Mouse (Mus musculus): ENCODE measurements around the gene Cnn1. TPM values are rescaled to one million over a fixed set of nuclear protein-coding genes. Genes with fewer than 3 reads are reported as not detected.
"Not testable (repeated sequence)": the region's sequence is repeated elsewhere in the genome, so short reads cannot be mapped to it uniquely, and the experiment has no call there.

Cnn1 gene
- polyA plus RNA-seq, 1 experiment from 2014 or later, result 0.80 TPM

- peaks cover 81% of the 10 kb centered on the region for H3K4me1 ChIP-seq
- peak overlapping the region; percentile 80 for H3K9ac ChIP-seq
- peak overlapping the region; percentile 69 for H3K4me3 ChIP-seq
- H3K27me3 ChIP-seq (replicated peaks), result no peaks in the 10 kb centered on the region
- H3K9me3 ChIP-seq (replicated peaks), result no peaks in the 10 kb centered on the region
- peak; percentile 60 for ATAC-seq
- WGBS (ENCODE audit: insufficient replicate concordance), result 43% methylated on average over 9 of the region's 9 CpGs
- H3K36me3 ChIP-seq, result peaks cover 31% of the 10 kb centered on the region
- H3K27ac ChIP-seq, result peak overlapping the region; percentile 98
- H3K4me2 ChIP-seq, result peak overlapping the region; percentile 98
Observed at GRCm38 (mm10) chr9:22134988-22135643, 36.1 kb downstream of the Cnn1 start.

- peak; percentile 86 for ATAC-seq
- Histone ChIP-seq H3K9me3 (replicated peaks) (no peaks in the 10 kb centered on the region), H3K4me1 (peaks cover 74% of the 10 kb centered on the region), H3K27me3 (replicated peaks) (no peaks in the 10 kb centered on the region), H3K9ac (peak within 1 kb of the TSS; percentile 80), H3K36me3 (peaks cover 24% of the 10 kb centered on the region), H3K4me2 (peak within 1 kb of the TSS; percentile 98), H3K4me3 (peak within 1 kb of the TSS; percentile 69), H3K27ac (peak within 1 kb of the TSS; percentile 98)
- 26% methylated on average over 7 of the region's 7 CpGs for WGBS (ENCODE audit: insufficient replicate concordance)
Observed at GRCm38 (mm10) chr9:22135644-22136390, 36.8 kb downstream of the Cnn1 start, which contains the start of gene Acp5. Acp5 (minus strand) TSS chr9:22135711.

DNA sequence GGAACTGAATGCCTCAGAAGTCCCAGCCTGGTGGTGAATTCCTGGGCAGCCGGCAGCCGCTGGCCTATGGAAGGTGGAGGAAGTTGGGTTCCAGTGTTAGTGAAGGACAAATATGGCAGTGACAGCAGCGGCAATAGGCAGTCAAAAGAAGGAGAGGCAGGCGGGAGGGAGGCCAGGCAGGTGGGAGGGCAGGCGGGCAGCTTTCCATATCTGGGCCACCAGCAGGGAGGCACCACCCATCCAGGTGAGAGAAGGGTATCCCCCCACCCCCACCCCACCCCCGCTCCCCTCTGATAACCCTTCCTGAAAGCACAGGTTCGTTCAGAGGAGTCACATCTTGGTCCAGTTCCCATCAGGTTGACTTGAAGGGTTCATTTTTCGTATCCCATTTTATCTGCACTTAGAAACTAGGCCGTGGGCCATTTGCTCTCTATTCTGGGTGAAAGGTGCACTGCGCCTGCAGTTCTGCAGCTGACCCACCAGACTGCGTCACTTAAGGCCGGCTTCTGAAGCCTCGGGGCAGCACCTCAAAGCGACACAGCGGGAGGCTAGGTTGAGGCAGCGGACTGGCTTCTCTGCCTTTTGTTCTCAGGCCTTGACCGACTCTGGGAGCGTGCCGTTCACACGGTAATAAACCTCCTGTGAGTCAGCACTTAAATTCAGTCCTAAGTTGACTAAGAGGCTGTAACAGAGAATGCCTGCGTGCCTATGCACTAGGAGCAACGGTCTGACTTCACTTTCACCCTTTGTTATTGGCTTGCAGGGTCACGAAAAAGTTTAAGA, 37.9 kb downstream of the Cnn1 start:
- Histone ChIP-seq H3K27me3 (replicated peaks) (no peaks in the 10 kb centered on the region), H3K9ac (peak overlapping the region; percentile 80), H3K4me2 (peak overlapping the region; percentile 98), H3K27ac (peak overlapping the region; percentile 98), H3K4me3 (peak overlapping the region; percentile 69), H3K9me3 (replicated peaks) (no peaks in the 10 kb centered on the region), H3K36me3 (peaks cover 14% of the 10 kb centered on the region), H3K4me1 (peaks cover 62% of the 10 kb centered on the region)
- 32% methylated on average over 23 of the region's 23 CpGs for WGBS (ENCODE audit: insufficient replicate concordance)
- peak; percentile 48 for ATAC-seq

DNA sequence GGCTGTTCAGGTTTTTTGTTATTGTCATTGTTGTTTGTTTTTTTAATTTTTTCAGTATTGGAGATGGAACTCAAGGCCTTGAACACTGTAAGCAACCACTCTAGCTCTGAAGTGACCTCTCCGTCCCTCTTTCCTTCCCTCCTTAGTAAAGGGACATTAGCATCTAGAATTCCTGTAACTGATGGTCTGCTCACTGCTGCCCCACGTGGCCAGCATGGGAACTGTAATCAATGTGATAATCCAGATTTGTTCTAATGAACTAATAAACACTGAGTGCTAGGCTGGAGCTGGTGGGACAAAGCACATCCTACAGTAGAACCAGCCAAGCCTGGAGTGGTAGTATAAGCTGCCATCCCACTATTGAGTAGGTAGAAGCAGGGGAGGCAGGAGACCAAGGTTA, 39.5 kb downstream of the Cnn1 start:
- no peak overlapping the region for H3K9ac ChIP-seq
- no peak overlapping the region for H3K4me2 ChIP-seq
- no peaks in the 10 kb centered on the region for H3K27me3 ChIP-seq (replicated peaks)
- ATAC-seq, result no peak
- H3K27ac ChIP-seq, result no peak overlapping the region
- H3K4me3 ChIP-seq, result no peak overlapping the region
- 32% methylated on average over 2 of the region's 2 CpGs for WGBS (ENCODE audit: insufficient replicate concordance)
- no peaks in the 10 kb centered on the region for H3K9me3 ChIP-seq (replicated peaks)
- peaks cover 48% of the 10 kb centered on the region for H3K4me1 ChIP-seq
- peaks cover 2% of the 10 kb centered on the region for H3K36me3 ChIP-seq

DNA sequence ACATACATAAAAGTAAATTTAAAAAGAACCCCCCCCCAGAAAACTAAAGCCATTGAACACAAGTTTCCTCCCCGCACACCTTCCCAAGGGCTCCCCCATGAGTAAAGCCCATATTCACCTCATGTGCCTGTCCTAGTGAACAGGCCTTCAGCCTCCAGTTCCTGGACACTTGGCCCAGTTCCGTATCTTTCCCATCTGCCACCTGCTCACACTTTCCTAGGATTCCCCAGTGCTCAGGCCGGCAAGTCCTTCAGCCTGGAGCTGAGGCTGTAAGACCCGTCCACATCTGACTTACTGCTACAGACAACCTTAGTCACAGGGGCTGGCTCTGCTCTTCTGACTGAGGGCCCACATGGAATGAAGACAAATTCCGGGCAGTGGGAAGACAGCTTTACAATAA, 40.7 kb downstream of the Cnn1 start:
- Histone ChIP-seq H3K9me3 (replicated peaks) (no peaks in the 10 kb centered on the region), H3K4me1 (peaks cover 38% of the 10 kb centered on the region), H3K4me2 (no peak overlapping the region), H3K9ac (no peak overlapping the region), H3K4me3 (no peak overlapping the region), H3K36me3 (no peaks in the 10 kb centered on the region), H3K27me3 (replicated peaks) (no peaks in the 10 kb centered on the region), H3K27ac (no peak overlapping the region)
- ATAC-seq, result no peak
- 79% methylated on average over 5 of the region's 5 CpGs for WGBS (ENCODE audit: insufficient replicate concordance)

DNA sequence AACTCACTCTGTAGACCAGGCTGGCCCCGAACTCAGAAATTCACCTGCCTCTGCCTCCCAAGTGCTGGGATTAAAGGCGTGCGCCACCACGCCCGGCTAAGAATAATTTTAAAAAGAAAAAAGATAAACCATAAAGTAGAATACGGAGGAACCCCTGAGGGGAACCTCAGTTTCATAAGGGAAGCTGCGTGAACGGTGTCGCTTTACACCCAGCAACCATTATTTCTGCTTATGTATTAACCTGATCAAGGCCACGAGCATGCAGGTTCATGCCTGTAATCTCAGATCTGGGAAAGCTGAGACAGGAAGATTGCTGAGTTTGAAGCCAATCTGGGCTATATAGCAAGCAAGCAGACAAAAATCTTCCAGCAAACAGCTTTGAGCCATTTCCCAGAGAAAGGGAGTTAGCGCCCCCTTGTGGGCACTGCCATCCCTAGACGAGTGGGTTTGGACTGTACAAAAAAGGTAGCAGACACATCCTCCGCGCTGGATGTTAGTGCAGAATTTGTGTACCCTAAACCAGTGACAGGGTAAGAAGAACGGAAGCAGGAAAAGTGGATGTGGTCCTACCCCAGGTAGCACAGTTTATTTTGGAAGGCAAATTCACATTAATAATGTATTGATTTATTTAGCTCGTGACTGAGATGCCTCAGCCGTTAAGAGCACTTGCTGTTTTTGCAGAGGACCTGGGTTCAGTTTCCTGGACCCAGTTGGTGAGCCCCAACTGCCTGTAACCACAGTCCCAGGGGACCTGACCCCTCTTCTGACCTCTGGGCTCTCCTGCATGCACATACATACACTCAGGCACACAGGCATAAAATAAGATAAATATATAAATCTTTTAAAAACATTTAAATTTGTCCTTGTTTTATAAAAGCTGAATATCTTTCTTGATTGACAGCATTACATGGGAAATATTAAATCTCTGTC, 44.4 kb downstream of the Cnn1 start:
- no peaks in the 10 kb centered on the region for H3K36me3 ChIP-seq
- H3K27me3 ChIP-seq (replicated peaks), result no peaks in the 10 kb centered on the region
- H3K4me2 ChIP-seq, result 0 out of 2 replicates have a peak overlapping the region, but pooled peaks have one; percentile 6
- no peak overlapping the region for H3K27ac ChIP-seq
- H3K9me3 ChIP-seq (replicated peaks), result no peaks in the 10 kb centered on the region
- H3K9ac ChIP-seq, result no peak overlapping the region
- H3K4me1 ChIP-seq, result peaks cover 3% of the 10 kb centered on the region; the same call in 1 of the 2 replicates
- peak; percentile 64; the same call in 1 of the 2 replicates for ATAC-seq
- 44% methylated on average over 17 of the region's 17 CpGs for WGBS (ENCODE audit: insufficient replicate concordance)
- H3K4me3 ChIP-seq, result no peak overlapping the region

- Histone ChIP-seq H3K4me1 (peaks cover 7% of the 10 kb centered on the region), H3K27ac (no peak overlapping the region), H3K9ac (no peak overlapping the region), H3K36me3 (no peaks in the 10 kb centered on the region), H3K4me3 (no peak overlapping the region), H3K9me3 (replicated peaks) (no peaks in the 10 kb centered on the region), H3K4me2 (no peak overlapping the region), H3K27me3 (replicated peaks) (no peaks in the 10 kb centered on the region)
- ATAC-seq, result no peak
- 63% methylated on average over 8 of the region's 8 CpGs for WGBS (ENCODE audit: insufficient replicate concordance)
Observed at GRCm38 (mm10) chr9:22144304-22144965, 45.4 kb downstream of the Cnn1 start.

DNA sequence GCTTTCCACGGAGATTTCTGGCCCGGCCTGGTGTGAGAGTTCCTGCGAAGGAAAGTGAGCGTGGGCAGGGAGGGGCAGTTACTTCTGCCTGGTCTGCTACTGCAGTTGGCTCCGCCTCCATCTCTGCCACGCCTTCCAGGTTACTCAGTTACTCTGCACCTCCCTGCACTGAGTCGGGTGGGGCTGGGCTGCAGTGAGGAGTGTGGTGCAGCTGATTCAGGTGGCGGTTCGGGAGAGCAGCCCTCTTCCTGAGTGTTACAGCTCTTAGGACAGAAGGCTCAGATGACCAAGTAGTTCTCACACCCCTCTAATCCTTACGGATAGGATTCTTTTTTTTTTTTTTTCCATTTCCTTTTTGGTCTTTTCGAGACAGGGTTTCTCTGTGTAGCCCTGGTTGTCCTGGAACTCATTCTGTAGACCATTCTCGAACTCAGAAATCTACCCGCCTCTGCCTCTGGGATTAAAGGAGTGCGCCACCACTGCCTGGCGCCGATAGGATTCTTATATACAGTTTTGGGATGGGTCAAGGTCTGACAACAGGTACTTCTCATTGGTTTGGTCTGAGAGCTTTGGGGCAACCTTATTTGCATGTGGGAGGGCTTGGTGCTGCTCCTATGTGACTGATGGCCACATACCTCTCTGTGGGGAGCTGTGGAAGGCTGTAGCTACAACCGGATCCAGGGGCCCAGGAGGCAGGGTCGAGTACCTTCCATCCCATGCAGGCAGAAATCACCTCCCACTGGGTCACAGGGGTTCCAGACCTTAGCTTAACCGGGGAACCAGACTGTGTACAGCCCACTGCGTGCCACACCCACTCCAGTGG, 50.6 kb downstream of the Cnn1 start:
- 51% methylated on average over 20 of the region's 20 CpGs for WGBS (ENCODE audit: insufficient replicate concordance)
- peak; percentile 93 for ATAC-seq
- H3K9ac ChIP-seq, result no peak overlapping the region

GRCm38 (mm10) chr9:22150249-22150693, 51.3 kb downstream of the Cnn1 start:
- H3K27me3 ChIP-seq (replicated peaks); H3K9ac ChIP-seq; ATAC-seq; H3K36me3 ChIP-seq; H3K4me3 ChIP-seq; H3K4me2 ChIP-seq; H3K9me3 ChIP-seq (replicated peaks); H3K27ac ChIP-seq: not testable (repeated sequence)
- peaks cover 13% of the 10 kb centered on the region for H3K4me1 ChIP-seq
- 67% methylated on average over 7 of the region's 7 CpGs for WGBS (ENCODE audit: insufficient replicate concordance)

More for the DNA sequence above, 50.6 kb downstream of the Cnn1 start:
- Histone ChIP-seq H3K4me1 (peaks cover 13% of the 10 kb centered on the region), H3K27ac (no peak overlapping the region), H3K4me3 (no peak overlapping the region), H3K36me3 (no peaks in the 10 kb centered on the region), H3K9me3 (replicated peaks) (no peaks in the 10 kb centered on the region), H3K4me2 (peak overlapping the region; percentile 30), H3K27me3 (replicated peaks) (no peaks in the 10 kb centered on the region)

DNA sequence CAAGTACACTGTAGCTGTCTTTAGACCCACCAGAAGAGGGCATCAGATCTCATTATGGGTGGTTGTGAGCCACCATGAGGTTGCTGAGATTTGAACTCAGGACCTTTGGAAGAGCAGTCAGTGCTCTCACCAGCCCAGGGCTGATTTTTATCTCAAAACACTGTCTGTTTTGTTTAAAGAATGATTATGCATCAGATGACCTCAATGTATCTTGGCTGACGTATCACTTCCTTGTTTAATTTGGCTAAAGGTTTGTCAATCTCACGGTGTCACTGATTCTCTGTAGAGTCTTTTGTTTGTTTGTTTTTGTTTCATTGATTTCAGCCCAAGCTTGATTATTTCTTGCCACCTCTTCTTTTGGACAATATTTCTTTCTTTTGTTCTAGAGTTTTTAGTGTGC, 51.9 kb downstream of the Cnn1 start:
- H3K27ac ChIP-seq, result no peak overlapping the region
- H3K4me2 ChIP-seq, result no peak overlapping the region
- H3K9me3 ChIP-seq (replicated peaks), result no peaks in the 10 kb centered on the region
- peaks cover 18% of the 10 kb centered on the region for H3K4me1 ChIP-seq
- 64% methylated on average over 2 of the region's 2 CpGs for WGBS (ENCODE audit: insufficient replicate concordance)
- no peak overlapping the region for H3K4me3 ChIP-seq
- H3K27me3 ChIP-seq (replicated peaks), result no peaks in the 10 kb centered on the region
- no peak overlapping the region for H3K9ac ChIP-seq
- no peak for ATAC-seq
- H3K36me3 ChIP-seq, result no peaks in the 10 kb centered on the region

All from liver, embryonic 12.5 days (tissue).